Mouse (Mus musculus): ENCODE measurements at regions not wholly inside any gene's neighbourhood (a gene's known extent, or its start where the extent isn't known, plus 50 kb on each side); places are given as distances from the start of the nearest gene placed in this dataset.

- TF ChIP-seq CTCF (IDR thresholded peaks at IDR 0.05; ENCODE audit: extremely low read depth, insufficient read length, insufficient replicate concordance, low read depth, low read length), result no peak
- no peak for TF ChIP-seq POLR2A (IDR thresholded peaks at IDR 0.05; ENCODE audit: low read depth, low read length)
Measured at GRCm38 (mm10) chr2:106477991-106478390, 215.1 kb upstream of the Mpped2 start.
